Mouse (Mus musculus) lung, postnatal 0 days (tissue): Measurements from ENCODE around the gene Pik3r1. TPM values are rescaled to one million over a fixed set of nuclear protein-coding genes. Genes with fewer than 3 reads are reported as not detected.

ENCODE experiments used
- ATAC-seq: fragments of 200-750 bp; cut with Nextera tagmentation; 2 replicates; pipeline ENCODE4 v1.8.0; 2017; ENCODE audit warnings: moderate library complexity
- DNase-seq: peaks from one replicate; pipeline ENCODE4 v3.0.0-alpha.2; 2016; ENCODE audit warnings: low spot score
- H3K27ac ChIP-seq: fragments of 300-500 bp; sonication (generic); 2 replicates; pipeline ENCODE4 v1.5.1; 2014; ENCODE audit warnings: antibody characterized with exemption, mild to moderate bottlenecking, low read length, mixed read lengths
- H3K27me3 ChIP-seq: fragments of 300-500 bp; sonication (generic); replicated peaks from 2 replicates; pipeline ENCODE4 v1.6.1; 2014; ENCODE audit warnings: low read length, mixed read lengths; ENCODE audit not compliant: insufficient read depth
- H3K36me3 ChIP-seq: fragments of 300-500 bp; sonication (generic); 2 replicates; pipeline ENCODE4 v1.6.1; 2014; ENCODE audit warnings: low read length, mixed read lengths; ENCODE audit not compliant: insufficient read depth
- H3K4me1 ChIP-seq: fragments of 300-500 bp; sonication (generic); 2 replicates; pipeline ENCODE4 v1.6.1; 2014; ENCODE audit warnings: antibody characterized with exemption, low read depth, low read length, mixed read lengths; ENCODE audit not compliant: insufficient read depth
- H3K4me2 ChIP-seq: fragments of 300-500 bp; sonication (generic); replicated peaks from 2 replicates; pipeline ENCODE4 v1.6.1; 2014; ENCODE audit warnings: low read depth, mild to moderate bottlenecking, low read length, moderate library complexity, mixed read lengths
- H3K4me3 ChIP-seq: fragments of 300-500 bp; sonication (generic); 2 replicates; pipeline ENCODE4 v1.5.1; 2014; ENCODE audit warnings: low read depth, low read length
- H3K9ac ChIP-seq: fragments of 300-500 bp; sonication (generic); replicated peaks from 2 replicates; pipeline ENCODE4 v1.6.1; 2014; ENCODE audit warnings: low read depth, mild to moderate bottlenecking
- H3K9me3 ChIP-seq: fragments of 300-500 bp; sonication (generic); 2 replicates; pipeline ENCODE4 v1.6.1; 2016; ENCODE audit warnings: low read length, mixed read lengths
- CTCF ChIP-seq: IDR thresholded peaks from 2 replicates; pipeline ENCODE4 v1.5.1; 2016; ENCODE audit warnings: antibody characterized with exemption, mild to moderate bottlenecking
- EP300 ChIP-seq: IDR thresholded peaks from 2 replicates; pipeline ENCODE4 v1.6.1; 2016; ENCODE audit warnings: antibody characterized with exemption, mild to moderate bottlenecking, control low read depth
- WGBS: fragments of 180-500 bp; shearing (Covaris S2); extraction: QIAGEN DNeasy Blood & Tissue Kit; methylation state at CpG from one replicate; pipeline ENCODE4 v1.1.7; 2014; 5-methylcytosine and 5-hydroxymethylcytosine counted together
- polyA plus RNA-seq: library from polyadenylated mRNA; unstranded; fragments of >200 nt; fragmentation: Nextera tagmentation; extraction: Ambion mirVana; gene quantifications from 2 replicates; pipeline ENCODE4 v1.2.1, GENCODE M21; 2015

Gene Pik3r1
- polyA plus RNA-seq, 1 experiment from 2014 or later = 28.1 TPM

DNA sequence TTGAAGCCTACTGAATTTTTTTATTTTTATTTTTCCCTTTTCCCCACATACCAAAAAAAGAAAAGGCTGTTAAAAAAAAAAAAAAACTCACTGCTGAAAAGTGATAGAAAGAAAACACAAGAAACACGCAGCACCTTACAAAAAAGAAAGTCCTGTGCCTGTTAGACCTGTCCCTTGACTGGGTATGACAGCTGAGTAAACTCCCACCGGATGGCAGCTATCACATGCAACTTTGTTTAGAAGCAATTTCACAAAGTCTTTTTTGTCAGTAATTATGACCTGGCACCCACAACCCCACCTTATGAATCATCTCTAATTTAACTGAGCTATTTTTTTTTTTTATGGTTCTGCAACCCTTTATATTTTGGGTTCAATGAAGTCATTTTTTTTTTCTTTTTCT, 12.8 kb downstream of the Pik3r1 start:
- H3K9ac ChIP-seq = no peak overlapping the region
- no peaks in the 10 kb centered on the region for H3K27me3 ChIP-seq
- peaks cover 44% of the 10 kb centered on the region for H3K4me1 ChIP-seq
- H3K36me3 ChIP-seq = peaks cover 17% of the 10 kb centered on the region; the same call in 1 of the 2 replicates
- DNase-seq (peak; percentile 4), ATAC-seq (no peak)
- no peak overlapping the region for H3K4me2 ChIP-seq
- no peaks in the 10 kb centered on the region for H3K9me3 ChIP-seq
- no peak for TF ChIP-seq EP300
- no peak for TF ChIP-seq CTCF
- 48% methylated on average over 2 of the region's 2 CpGs for WGBS
- H3K4me3 ChIP-seq = no peak overlapping the region
- no peak overlapping the region for H3K27ac ChIP-seq

DNA sequence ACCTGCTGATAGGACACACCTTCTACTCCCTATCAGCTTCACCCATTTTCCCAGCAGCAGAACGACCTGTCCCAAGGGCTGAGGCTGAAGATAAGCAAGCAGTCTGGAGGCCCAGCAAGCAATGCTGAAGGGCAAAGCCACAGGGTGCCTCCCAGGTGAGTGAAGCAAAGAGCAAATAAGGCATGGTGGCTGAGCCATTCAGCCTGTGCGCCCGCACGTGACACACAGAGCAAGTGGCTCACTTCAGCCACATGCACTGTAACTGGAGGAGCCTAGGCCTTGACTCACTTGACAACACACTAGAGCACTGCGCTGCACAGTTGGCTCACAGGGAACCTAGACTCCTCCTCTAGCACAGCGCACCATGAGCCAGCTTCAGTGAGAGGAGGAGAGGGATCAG, 14.4 kb downstream of the Pik3r1 start:
- no peak overlapping the region for H3K4me3 ChIP-seq
- no peaks in the 10 kb centered on the region for H3K27me3 ChIP-seq
- WGBS = 54% methylated on average over 6 of the region's 6 CpGs
- TF ChIP-seq CTCF (no peak), EP300 (peak; percentile 24; the same call in 1 of the 2 replicates)
- H3K27ac ChIP-seq = peak overlapping the region; percentile 48
- peaks cover 17% of the 10 kb centered on the region; the same call in 1 of the 2 replicates for H3K36me3 ChIP-seq
- DNase-seq (peak; percentile 90), ATAC-seq (peak; percentile 99)
- no peaks in the 10 kb centered on the region for H3K9me3 ChIP-seq
- H3K4me1 ChIP-seq = peaks cover 30% of the 10 kb centered on the region
- H3K9ac ChIP-seq = no peak overlapping the region
- no peak overlapping the region for H3K4me2 ChIP-seq

GRCm38 (mm10) chr13:101751816-101752215, 16.2 kb downstream of the Pik3r1 start:
- peaks cover 10% of the 10 kb centered on the region; the same call in 1 of the 2 replicates for H3K36me3 ChIP-seq
- H3K9me3 ChIP-seq = no peaks in the 10 kb centered on the region
- H3K27me3 ChIP-seq = no peaks in the 10 kb centered on the region
- H3K4me3 ChIP-seq = no peak overlapping the region
- no peak overlapping the region for H3K4me2 ChIP-seq
- 83% methylated on average over 4 of the region's 4 CpGs for WGBS
- TF ChIP-seq EP300 (no peak), CTCF (no peak)
- H3K27ac ChIP-seq = no peak overlapping the region
- ATAC-seq = no peak
- no peak overlapping the region for H3K9ac ChIP-seq
- no peak for DNase-seq
- peaks cover 19% of the 10 kb centered on the region for H3K4me1 ChIP-seq

GRCm38 (mm10) chr13:101746012-101746595, 21.9 kb downstream of the Pik3r1 start:
- Histone ChIP-seq H3K36me3 (no peaks in the 10 kb centered on the region), H3K4me1 (peaks cover 21% of the 10 kb centered on the region; the same call in 1 of the 2 replicates), H3K4me3 (no peak overlapping the region), H3K4me2 (no peak overlapping the region), H3K27me3 (no peaks in the 10 kb centered on the region), H3K27ac (peak overlapping the region; percentile 39; the same call in 1 of the 2 replicates), H3K9ac (no peak overlapping the region), H3K9me3 (no peaks in the 10 kb centered on the region)
- WGBS = 51% methylated on average over 8 of the region's 8 CpGs
- no peak for TF ChIP-seq EP300
- no peak for TF ChIP-seq CTCF
- DNase-seq (peak; percentile 33), ATAC-seq (peak; percentile 51)

DNA sequence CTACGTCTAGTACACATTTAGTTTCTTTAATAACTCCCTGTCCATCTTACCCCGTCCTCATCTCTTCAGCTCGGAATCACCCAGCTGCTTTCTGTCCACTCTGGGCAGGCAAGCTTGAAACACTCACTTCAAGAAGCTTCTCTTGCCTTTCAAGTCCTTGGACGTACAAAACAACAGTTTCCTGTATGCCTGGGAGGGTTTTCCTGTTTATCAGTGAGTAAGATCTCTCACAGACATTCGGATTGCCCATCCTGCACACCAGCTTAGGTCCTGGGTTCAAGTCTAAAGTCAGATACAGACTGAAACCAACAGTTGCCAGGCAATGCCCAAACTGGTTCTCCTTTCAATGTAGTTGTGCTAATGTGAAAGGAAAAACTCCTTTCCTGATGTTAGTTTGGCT, 23.1 kb downstream of the Pik3r1 start:
- DNase-seq (no peak), ATAC-seq (peak; percentile 25; the same call in 1 of the 2 replicates)
- no peak overlapping the region for H3K9ac ChIP-seq
- H3K27ac ChIP-seq = peak overlapping the region; percentile 39
- no peaks in the 10 kb centered on the region for H3K9me3 ChIP-seq
- H3K4me2 ChIP-seq = no peak overlapping the region
- H3K36me3 ChIP-seq = no peaks in the 10 kb centered on the region
- H3K4me3 ChIP-seq = no peak overlapping the region
- WGBS = 23% methylated on average over 5 of the region's 5 CpGs
- H3K4me1 ChIP-seq = peaks cover 26% of the 10 kb centered on the region
- TF ChIP-seq EP300 (0 out of 2 replicates have a peak, but pooled peaks have one; percentile 13), CTCF (no peak)
- no peaks in the 10 kb centered on the region for H3K27me3 ChIP-seq

GRCm38 (mm10) chr13:101744053-101744452, 24.0 kb downstream of the Pik3r1 start:
- no peak for ATAC-seq
- Histone ChIP-seq H3K36me3 (no peaks in the 10 kb centered on the region), H3K27ac (0 out of 2 replicates have a peak overlapping the region, but pooled peaks have one; percentile 39), H3K4me1 (peaks cover 26% of the 10 kb centered on the region), H3K4me2 (no peak overlapping the region), H3K27me3 (no peaks in the 10 kb centered on the region), H3K9ac (no peak overlapping the region), H3K4me3 (no peak overlapping the region), H3K9me3 (no peaks in the 10 kb centered on the region)
- WGBS = 52% methylated on average over 2 of the region's 2 CpGs
- no peak for DNase-seq
- TF ChIP-seq EP300 (no peak), CTCF (no peak)
